14 mouse cellular contexts compared by ENCODE assay signal in the genomic region with DNA sequence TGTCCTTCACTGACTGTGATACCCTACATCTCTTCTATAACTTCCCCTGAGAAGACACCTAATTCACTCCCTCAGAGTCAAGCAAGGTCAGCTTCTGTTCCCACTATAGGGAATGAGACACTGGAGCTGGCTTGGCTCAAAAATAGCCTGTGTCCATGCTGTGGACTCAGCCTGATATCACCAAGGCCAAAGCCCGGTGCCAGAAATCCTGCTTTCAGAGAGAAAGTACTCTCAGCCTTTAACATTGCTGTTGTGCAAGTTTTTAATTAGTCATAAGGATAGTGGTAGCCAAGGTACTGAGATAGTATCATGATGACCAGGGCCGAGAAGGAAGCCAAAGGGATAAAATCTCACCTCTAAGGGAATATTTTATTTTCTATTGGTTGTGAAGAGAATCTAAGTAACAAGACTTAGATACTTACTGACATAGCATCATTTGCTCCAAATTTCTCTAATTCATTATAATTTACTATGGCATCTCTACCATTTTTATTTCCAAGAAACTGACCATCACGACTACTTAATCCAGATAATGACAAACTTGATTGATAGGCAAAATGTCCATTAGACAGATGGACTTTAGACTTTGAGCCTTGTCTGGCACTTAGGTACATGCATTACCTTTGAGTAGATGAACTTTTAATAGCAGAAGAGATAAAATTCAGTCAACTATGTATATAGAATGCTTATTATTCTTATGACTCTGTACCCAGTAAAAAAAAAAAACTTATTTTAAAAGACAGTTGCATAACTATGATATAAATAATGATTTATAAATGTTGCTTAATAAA.
DNase-seq lines count a peak whose midpoint lies in the region; ATAC-seq lines count a peak whose summit lies in the region.
"Had no signal": no experiment of that assay in that cellular context is flagged by ENCODE, and none has a peak within 500 bp of the region (broad histone marks: within the 10 kb centered on the region; RNA-seq: fewer than 3 reads in every experiment).

No protein-coding gene starts in this region.

- 89% methylated on average over 3 of the region's 3 CpGs for WGBS in hindbrain, embryonic 11.5 days

- H3K4me3 ChIP-seq in hindbrain, embryonic 11.5 days (ENCODE audit: low read depth, low read length), result no peak overlapping the region
- H3K4me3 ChIP-seq: embryonic facial prominence, embryonic 10.5 days had no signal

- no peaks in the 10 kb centered on the region for H3K9me3 ChIP-seq in hindbrain, embryonic 11.5 days (ENCODE audit: control insufficient read depth, low read length)
- H3K9me3 ChIP-seq: embryonic facial prominence, embryonic 10.5 days had no signal

- peak; percentile 34 to 57 for DNase-seq in cerebellum, postnatal 25 days
- no peak for DNase-seq in cerebellum, adult 18-20 months
- peak; percentile 57 for DNase-seq in 416B (ENCODE audit: low read depth)
- DNase-seq in adrenal gland, postnatal 14 days, result peak; percentile 84
- peak; percentile 56 to 71 for DNase-seq in heart, adult 9 months (ENCODE audit: low spot score in 2 of 2)
- DNase-seq in hindbrain, embryonic 11.5 days (ENCODE audit: low spot score), result no peak
- no peak for DNase-seq in layer of hippocampus, adult 9-10 months (ENCODE audit: low spot score)
- DNase-seq in thymus, adult 18-20 months, result no peak
- DNase-seq: B cell, adult 2 months; cerebellum, adult 11 months; right cerebral cortex, postnatal 25 days had no signal

- H3K4me1 ChIP-seq in hindbrain, embryonic 11.5 days (replicated peaks; ENCODE audit: control insufficient read depth, insufficient read depth, low read length), result no peaks in the 10 kb centered on the region

- H3K9ac ChIP-seq in hindbrain, embryonic 11.5 days (ENCODE audit: low read depth, low read length), result no peak overlapping the region

- no peaks in the 10 kb centered on the region for H3K27me3 ChIP-seq in hindbrain, embryonic 11.5 days (ENCODE audit: control insufficient read depth, insufficient read depth, low read length)

- no peak for ATAC-seq in hindbrain, embryonic 11.5 days (ENCODE audit: low FRiP score)
- ATAC-seq: hindbrain, embryonic 16.5 days had no signal

- no peak overlapping the region for H3K4me2 ChIP-seq in hindbrain, embryonic 11.5 days (replicated peaks; ENCODE audit: low read depth, low read length)
- H3K4me2 ChIP-seq: liver, embryonic 11.5 days had no signal

- H3K27ac ChIP-seq in hindbrain, embryonic 11.5 days (ENCODE audit: low read depth, low read length), result no peak overlapping the region
- H3K27ac ChIP-seq: embryonic facial prominence, embryonic 10.5 days had no signal

- no peaks in the 10 kb centered on the region for H3K36me3 ChIP-seq in hindbrain, embryonic 11.5 days (ENCODE audit: control insufficient read depth, insufficient read depth, low read length)
- H3K36me3 ChIP-seq: embryonic facial prominence, embryonic 10.5 days had no signal

Comparison
In these comparisons a context has a peak if more than half of its experiments do, and no peak if none do; other contexts are left out.
1. DNase-seq: peak in cerebellum, postnatal 25 days (2 of 2), 416B (single experiment), adrenal gland, postnatal 14 days (single experiment) and heart, adult 9 months (2 of 2); none in cerebellum, adult 18-20 months (0 of 2), hindbrain, embryonic 11.5 days (single experiment), layer of hippocampus, adult 9-10 months (single experiment) and thymus, adult 18-20 months (0 of 2).